Mouse (Mus musculus) intestine, embryonic 16.5 days (tissue): ENCODE results near the gene Pakap. TPM values are rescaled to one million over a fixed set of nuclear protein-coding genes. Genes with fewer than 3 reads are reported as not detected.

Experiments
- ATAC-seq: fragments of 200-750 bp; cut with Nextera tagmentation; 2 replicates; pipeline ENCODE4 v1.8.0; 2017; ENCODE audit warnings: moderate TSS enrichment, moderate library complexity
- H3K27ac ChIP-seq: fragments of 300-500 bp; sonication (generic); 2 replicates; pipeline ENCODE4 v1.5.1; 2014; ENCODE audit warnings: mild to moderate bottlenecking, low read length
- H3K27me3 ChIP-seq: fragments of 300-500 bp; sonication (generic); replicated peaks from 2 replicates; pipeline ENCODE4 v1.6.1; 2014; ENCODE audit warnings: low read length, control low read depth, mixed read lengths; ENCODE audit not compliant: control insufficient read depth, insufficient read depth
- H3K36me3 ChIP-seq: fragments of 300-500 bp; sonication (generic); 2 replicates; pipeline ENCODE4 v1.6.1; 2014; ENCODE audit warnings: low read length, control low read depth; ENCODE audit not compliant: control insufficient read depth, insufficient read depth
- H3K4me1 ChIP-seq: fragments of 300-500 bp; sonication (generic); 2 replicates; pipeline ENCODE4 v1.6.1; 2014; ENCODE audit warnings: low read length, control low read depth, mixed read lengths; ENCODE audit not compliant: control insufficient read depth, insufficient read depth
- H3K4me2 ChIP-seq: fragments of 300-500 bp; sonication (generic); 2 replicates; pipeline ENCODE4 v1.6.1; 2014; ENCODE audit warnings: low read depth, low read length, control low read depth
- H3K4me3 ChIP-seq: fragments of 300-500 bp; sonication (generic); 2 replicates; pipeline ENCODE4 v1.5.1; 2014; ENCODE audit warnings: mild to moderate bottlenecking, low read length
- H3K9ac ChIP-seq: fragments of 300-500 bp; sonication (generic); 2 replicates; pipeline ENCODE4 v1.6.1; 2014; ENCODE audit warnings: low read depth, low read length
- H3K9me3 ChIP-seq: fragments of 300-500 bp; sonication (generic); 2 replicates; pipeline ENCODE4 v1.6.1; 2016; ENCODE audit warnings: low read length, control low read depth; ENCODE audit not compliant: control insufficient read depth
- WGBS: fragments of 180-500 bp; shearing (Covaris S2); extraction: QIAGEN DNeasy Blood & Tissue Kit; methylation state at CpG from one replicate; pipeline ENCODE4 v1.1.7; 2014; 5-methylcytosine and 5-hydroxymethylcytosine counted together
- polyA plus RNA-seq: library from polyadenylated mRNA; unstranded; fragments of >200 nt; fragmentation: Nextera tagmentation; extraction: Ambion mirVana; gene quantifications from 2 replicates; pipeline ENCODE4 v1.2.1, GENCODE M21; 2015

The Pakap gene
- polyA plus RNA-seq, 1 experiment from 2014 or later = 22.0 TPM

DNA sequence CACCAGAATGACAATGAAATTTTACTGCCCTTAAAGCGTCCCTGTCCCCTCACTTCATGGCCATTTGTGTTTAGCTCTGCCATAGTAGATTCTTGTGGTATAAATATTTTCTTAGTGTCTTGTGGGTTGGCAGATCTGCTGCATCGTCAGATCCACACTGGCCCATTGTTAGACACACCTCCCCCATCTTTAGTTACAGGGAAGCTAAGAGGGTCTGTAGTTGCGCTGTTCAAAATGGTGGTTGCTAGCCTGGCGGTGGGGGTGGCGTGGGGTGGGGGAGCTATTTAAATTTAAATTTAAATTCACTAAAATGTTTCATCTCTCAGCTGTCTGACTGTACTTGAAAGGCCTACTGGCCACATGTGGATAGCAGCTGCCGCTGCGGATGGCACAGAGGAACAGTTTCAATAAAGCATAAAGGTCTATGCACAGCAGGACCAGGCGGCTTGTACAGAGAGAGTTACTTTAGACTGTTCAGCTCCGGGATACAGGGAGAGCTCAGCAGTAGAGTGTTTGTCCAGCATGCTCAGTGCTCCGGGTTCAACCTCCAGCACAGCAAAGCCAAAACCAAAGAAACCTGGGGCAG lies 324.1 kb downstream of the Pakap start:
- H3K9ac ChIP-seq = no peak overlapping the region
- no peak overlapping the region for H3K4me3 ChIP-seq
- H3K4me1 ChIP-seq = peaks cover 9% of the 10 kb centered on the region
- no peak for ATAC-seq
- no peaks in the 10 kb centered on the region for H3K27me3 ChIP-seq
- no peaks in the 10 kb centered on the region for H3K36me3 ChIP-seq
- no peak overlapping the region for H3K4me2 ChIP-seq
- no peak overlapping the region for H3K27ac ChIP-seq
- WGBS = 79% methylated on average over 10 of the region's 10 CpGs
- H3K9me3 ChIP-seq = no peaks in the 10 kb centered on the region

DNA sequence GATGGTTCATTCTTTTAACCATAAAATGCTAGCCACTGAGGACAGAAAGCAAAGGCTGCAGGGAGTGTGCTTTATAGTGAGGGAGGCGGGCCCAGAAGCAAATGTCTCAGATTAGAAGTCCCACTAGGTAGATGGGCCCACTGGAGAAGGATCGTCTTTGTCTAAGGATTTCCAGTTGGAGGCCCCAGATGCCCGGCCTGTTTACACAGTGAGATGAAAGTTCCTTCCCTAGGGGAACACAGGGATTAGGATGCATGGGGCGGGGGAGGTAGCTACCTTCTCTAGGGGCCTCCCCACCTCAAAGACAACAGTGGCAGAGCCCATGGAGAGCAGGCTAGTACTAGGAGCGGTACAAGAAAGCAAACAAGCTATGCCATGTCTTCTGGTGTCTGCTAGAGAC lies 327.2 kb downstream of the Pakap start:
- Histone ChIP-seq H3K4me2 (no peak overlapping the region), H3K27me3 (no peaks in the 10 kb centered on the region), H3K36me3 (no peaks in the 10 kb centered on the region), H3K4me3 (no peak overlapping the region), H3K4me1 (peaks cover 9% of the 10 kb centered on the region), H3K27ac (peak overlapping the region; percentile 14; the same call in 1 of the 2 replicates), H3K9me3 (no peaks in the 10 kb centered on the region), H3K9ac (no peak overlapping the region)
- no peak for ATAC-seq
- 35% methylated on average over 5 of the region's 5 CpGs for WGBS

DNA sequence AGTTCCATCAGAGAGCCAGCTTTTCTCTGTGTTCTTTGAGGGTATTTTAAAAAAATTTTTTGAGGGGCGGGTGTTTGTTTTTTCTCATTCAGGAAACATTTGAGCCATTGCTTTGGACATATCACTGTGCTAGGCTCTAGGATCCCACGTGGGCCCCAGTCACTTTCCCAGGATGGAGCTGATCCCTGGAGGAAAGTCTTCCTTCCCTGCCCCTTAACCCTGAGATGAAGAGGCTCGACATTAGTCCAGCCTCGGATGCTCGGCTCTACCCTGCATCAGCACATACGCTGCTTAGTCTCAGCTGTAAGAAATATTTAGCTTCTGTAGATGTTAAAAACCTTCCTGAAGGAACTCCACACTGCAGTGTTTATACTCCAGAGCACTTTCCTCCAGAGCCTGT lies 327.9 kb downstream of the Pakap start:
- H3K4me1 ChIP-seq = peaks cover 9% of the 10 kb centered on the region
- H3K4me2 ChIP-seq = no peak overlapping the region
- H3K27me3 ChIP-seq = no peaks in the 10 kb centered on the region
- ATAC-seq = no peak
- no peaks in the 10 kb centered on the region for H3K36me3 ChIP-seq
- WGBS = 44% methylated on average over 6 of the region's 6 CpGs
- H3K9me3 ChIP-seq = no peaks in the 10 kb centered on the region
- H3K4me3 ChIP-seq = no peak overlapping the region
- H3K9ac ChIP-seq = no peak overlapping the region
- H3K27ac ChIP-seq = no peak overlapping the region

DNA sequence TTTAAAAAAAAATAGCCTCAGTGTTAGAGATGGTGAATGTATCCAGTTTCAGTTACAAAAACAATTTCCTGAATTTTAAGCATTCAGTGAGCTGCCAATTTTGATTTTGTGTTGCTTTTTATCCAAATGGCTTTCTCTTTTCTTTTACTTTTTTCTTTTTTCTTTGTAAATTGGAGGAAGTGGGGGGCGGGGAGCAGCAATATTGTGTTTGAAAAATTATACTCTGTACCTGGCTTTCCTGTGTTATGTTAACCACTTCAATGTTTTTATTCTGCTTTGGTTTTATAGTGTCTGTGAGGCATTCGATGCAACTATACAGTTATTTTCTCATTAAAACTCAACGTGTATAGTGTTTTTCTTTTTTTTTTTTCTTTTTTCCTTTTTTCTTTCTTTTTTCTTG lies 328.7 kb downstream of the Pakap start:
- Histone ChIP-seq H3K27ac (no peak overlapping the region), H3K27me3 (no peaks in the 10 kb centered on the region), H3K9me3 (no peaks in the 10 kb centered on the region), H3K9ac (no peak overlapping the region), H3K4me3 (no peak overlapping the region), H3K36me3 (no peaks in the 10 kb centered on the region), H3K4me1 (peaks cover 9% of the 10 kb centered on the region), H3K4me2 (no peak overlapping the region)
- ATAC-seq = no peak
- 74% methylated on average over 3 of the region's 3 CpGs for WGBS

DNA sequence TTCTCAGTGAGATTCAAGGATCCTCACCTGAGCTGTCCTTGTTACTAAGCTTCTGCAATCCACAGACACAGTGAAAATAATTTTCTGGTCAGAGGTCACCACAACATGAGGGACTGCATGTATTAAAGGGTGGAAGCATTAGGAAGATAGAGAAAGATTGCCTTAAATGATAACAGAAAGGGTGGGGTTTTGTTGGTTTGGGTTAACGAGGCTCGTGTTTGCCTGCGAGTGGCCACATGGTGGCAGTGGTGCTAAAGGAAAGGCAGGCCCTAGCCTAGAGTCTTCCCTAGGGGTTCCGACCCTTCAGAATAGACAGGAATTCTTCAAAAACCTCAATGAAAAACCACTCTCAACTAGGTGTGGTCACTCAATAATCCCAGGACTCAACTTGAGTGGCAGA lies 333.2 kb downstream of the Pakap start:
- H3K27ac ChIP-seq = no peak overlapping the region
- peaks cover 4% of the 10 kb centered on the region; the same call in 1 of the 2 replicates for H3K4me1 ChIP-seq
- no peak overlapping the region for H3K4me3 ChIP-seq
- 0 out of 2 replicates have a peak, but pooled peaks have one; percentile 29 for ATAC-seq
- WGBS = 10% methylated on average over 4 of the region's 4 CpGs
- no peak overlapping the region for H3K9ac ChIP-seq
- no peaks in the 10 kb centered on the region for H3K36me3 ChIP-seq
- H3K9me3 ChIP-seq = no peaks in the 10 kb centered on the region
- H3K27me3 ChIP-seq = no peaks in the 10 kb centered on the region
- no peak overlapping the region for H3K4me2 ChIP-seq

DNA sequence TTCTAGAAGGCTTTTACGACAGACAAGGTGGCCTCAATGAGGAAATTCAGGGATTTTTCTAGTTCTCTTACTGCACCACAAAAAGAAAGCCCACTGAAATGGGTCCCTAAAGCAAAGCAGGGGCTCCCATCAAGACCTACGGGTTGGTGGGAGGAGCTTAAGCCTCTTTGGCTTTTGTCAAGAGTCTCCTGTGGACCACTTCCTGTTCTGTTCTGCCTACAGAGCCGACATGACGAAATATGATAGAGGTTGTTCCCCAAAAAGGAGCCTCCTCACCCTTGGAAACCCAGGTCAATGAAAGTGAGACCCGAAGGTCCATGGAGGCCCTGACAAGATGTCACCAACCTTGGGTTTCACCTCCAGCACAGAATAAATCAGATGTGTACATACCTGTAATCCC lies 334.6 kb downstream of the Pakap start:
- Histone ChIP-seq H3K27ac (no peak overlapping the region), H3K4me3 (no peak overlapping the region), H3K9ac (no peak overlapping the region), H3K4me2 (no peak overlapping the region), H3K27me3 (no peaks in the 10 kb centered on the region), H3K4me1 (0 out of 2 replicates have a peak, but pooled peaks cover 3% of the 10 kb centered on the region), H3K9me3 (no peaks in the 10 kb centered on the region), H3K36me3 (no peaks in the 10 kb centered on the region)
- no peak for ATAC-seq
- 77% methylated on average over 5 of the region's 5 CpGs for WGBS

DNA sequence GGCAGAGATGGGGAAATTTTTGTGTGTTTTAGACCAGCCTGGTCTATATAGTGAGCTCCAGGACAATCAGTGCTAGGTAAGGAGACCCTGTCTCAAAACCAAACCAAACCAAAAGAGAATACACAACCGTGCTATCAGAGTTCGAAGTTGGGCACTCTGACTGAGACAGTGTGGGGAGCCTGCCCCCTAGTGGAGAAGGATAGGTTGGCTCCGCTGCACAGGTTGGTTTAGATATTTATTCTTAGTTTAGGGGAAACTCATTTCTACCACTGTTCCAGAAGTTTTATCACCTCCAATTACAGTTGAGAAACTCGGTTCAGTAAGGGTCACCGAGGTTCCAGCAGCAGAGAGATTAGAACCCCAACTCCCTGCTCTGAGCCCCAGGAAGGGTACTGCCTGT lies 336.2 kb downstream of the Pakap start:
- WGBS = 5% methylated on average over 5 of the region's 5 CpGs
- peak; percentile 45 for ATAC-seq
- no peaks in the 10 kb centered on the region for H3K36me3 ChIP-seq
- no peak overlapping the region; the same call in 1 of the 2 replicates for H3K4me3 ChIP-seq
- H3K27me3 ChIP-seq = no peaks in the 10 kb centered on the region
- H3K9me3 ChIP-seq = no peaks in the 10 kb centered on the region
- 0 out of 2 replicates have a peak, but pooled peaks cover 3% of the 10 kb centered on the region for H3K4me1 ChIP-seq
- H3K4me2 ChIP-seq = peak overlapping the region; percentile 35
- H3K9ac ChIP-seq = no peak overlapping the region
- H3K27ac ChIP-seq = no peak overlapping the region

DNA sequence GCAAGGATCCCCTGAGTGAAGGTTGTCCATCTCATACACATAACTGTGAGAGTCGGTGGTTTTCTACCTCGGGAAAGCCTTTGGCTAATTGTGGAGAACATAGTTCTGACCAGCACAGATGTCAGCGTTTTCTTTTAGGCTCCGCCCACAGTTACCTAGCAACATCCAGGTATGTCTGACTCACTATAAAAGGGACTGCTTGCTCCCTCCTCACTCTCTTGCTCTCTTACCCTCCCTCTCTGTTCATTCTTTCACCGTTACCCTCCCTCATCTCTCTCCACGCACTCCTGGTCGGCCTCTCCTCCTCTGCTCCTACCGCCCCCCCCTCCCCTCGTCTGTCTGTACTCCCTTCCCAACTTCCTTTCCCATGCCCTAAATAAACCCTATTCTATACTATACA lies 336.7 kb downstream of the Pakap start:
- Histone ChIP-seq H3K4me2 (peak overlapping the region; percentile 35), H3K36me3 (no peaks in the 10 kb centered on the region), H3K4me3 (no peak overlapping the region; the same call in 1 of the 2 replicates), H3K4me1 (0 out of 2 replicates have a peak, but pooled peaks cover 3% of the 10 kb centered on the region), H3K9me3 (no peaks in the 10 kb centered on the region), H3K27me3 (no peaks in the 10 kb centered on the region), H3K9ac (no peak overlapping the region), H3K27ac (no peak overlapping the region)
- ATAC-seq = peak; percentile 69
- WGBS = 21% methylated on average over 9 of the region's 9 CpGs

DNA sequence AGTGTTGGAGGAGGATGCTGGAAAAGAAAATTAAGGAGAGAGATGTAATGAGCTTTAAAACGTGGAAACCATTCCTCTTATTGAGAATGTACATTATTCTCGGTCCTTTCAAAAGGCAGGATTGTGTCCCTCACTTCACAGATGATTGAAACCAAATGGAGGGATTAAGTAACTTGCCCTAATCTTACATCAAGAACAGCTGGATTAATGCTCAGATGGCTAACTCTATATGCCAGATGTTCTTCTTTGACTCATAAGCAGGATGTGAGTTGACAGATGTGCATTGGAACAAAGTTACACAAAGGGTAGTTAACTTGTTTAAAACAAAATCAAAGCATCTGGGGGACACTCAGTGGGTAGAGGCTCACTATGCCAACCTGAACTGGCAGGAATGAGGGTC lies 338.7 kb downstream of the Pakap start:
- Histone ChIP-seq H3K9ac (no peak overlapping the region), H3K27me3 (no peaks in the 10 kb centered on the region), H3K36me3 (no peaks in the 10 kb centered on the region), H3K4me3 (no peak overlapping the region), H3K4me2 (no peak overlapping the region), H3K9me3 (no peaks in the 10 kb centered on the region), H3K27ac (no peak overlapping the region), H3K4me1 (0 out of 2 replicates have a peak, but pooled peaks cover 3% of the 10 kb centered on the region)
- 42% methylated on average over 2 of the region's 2 CpGs for WGBS
- ATAC-seq = no peak

DNA sequence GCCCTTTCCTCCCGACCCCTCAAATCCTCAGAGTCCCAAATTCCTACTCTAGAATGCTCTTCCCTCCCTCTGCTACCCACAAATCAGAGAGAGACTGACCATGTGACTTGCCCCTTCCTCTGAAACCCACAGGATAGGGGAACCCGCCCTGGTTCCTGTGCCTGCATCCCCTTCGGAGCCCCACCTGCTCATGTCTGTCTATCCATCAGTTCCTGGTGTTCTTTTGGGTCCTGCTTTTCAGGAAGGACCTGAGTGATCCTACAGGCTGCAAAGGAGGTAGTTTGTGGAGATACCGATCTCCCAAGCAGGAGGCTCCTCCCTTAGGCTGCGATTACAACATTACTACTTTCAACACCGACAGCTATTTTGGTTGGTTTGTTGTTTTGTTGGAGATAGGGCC lies 340.9 kb downstream of the Pakap start:
- Histone ChIP-seq H3K27me3 (no peaks in the 10 kb centered on the region), H3K4me2 (no peak overlapping the region), H3K4me1 (0 out of 2 replicates have a peak, but pooled peaks cover 2% of the 10 kb centered on the region), H3K9ac (no peak overlapping the region), H3K9me3 (no peaks in the 10 kb centered on the region), H3K27ac (no peak overlapping the region), H3K36me3 (no peaks in the 10 kb centered on the region), H3K4me3 (no peak overlapping the region)
- ATAC-seq = no peak
- 61% methylated on average over 6 of the region's 6 CpGs for WGBS
